35 mouse cellular contexts compared by ENCODE assay signal in genomic region chr2:172177371-172177770, GRCm38 (mm10).
"Had no signal": no experiment of that assay in that cellular context is flagged by ENCODE, and none has a peak within 500 bp of the region (broad histone marks: within the 10 kb centered on the region; RNA-seq: fewer than 3 reads in every experiment).

No protein-coding gene starts in this region.

- H3K4me2 ChIP-seq: heart, embryonic 11.5 days; heart, embryonic 12.5 days; heart, embryonic 13.5 days; heart, embryonic 15.5 days; hindbrain, embryonic 12.5 days; hindbrain, embryonic 13.5 days; hindbrain, embryonic 14.5 days; hindbrain, embryonic 15.5 days; intestine, embryonic 15.5 days; kidney, embryonic 15.5 days had no signal

- ATAC-seq: hindbrain, embryonic 16.5 days; hindbrain, postnatal 0 days; inflammation-experienced regulatory T-cells, adult 6 months; intestine, embryonic 15.5 days; intestine, embryonic 16.5 days had no signal

- H3K4me1 ChIP-seq: heart, embryonic 10.5 days; heart, embryonic 12.5 days; heart, embryonic 13.5 days; heart, embryonic 15.5 days; hindbrain, embryonic 10.5 days; hindbrain, embryonic 12.5 days; hindbrain, embryonic 13.5 days; hindbrain, embryonic 15.5 days; intestine, embryonic 15.5 days; kidney, embryonic 15.5 days had no signal

- H3K4me3 ChIP-seq: heart, embryonic 10.5 days; heart, embryonic 12.5 days; heart, embryonic 13.5 days; heart, embryonic 15.5 days; hindbrain, embryonic 10.5 days; hindbrain, embryonic 12.5 days; hindbrain, embryonic 13.5 days; hindbrain, embryonic 15.5 days; intestine, embryonic 15.5 days; kidney, embryonic 15.5 days; layer of hippocampus, adult 2 months; left cerebral cortex, adult 2 months had no signal

- DNase-seq: heart, postnatal 10 days; heart, postnatal 14 days; heart, postnatal 36 days; heart, postnatal 4 days; kidney, adult 11 months; kidney, adult 18-20 months; kidney, adult 2 months; kidney, adult 8-10 months; kidney, adult 9 months; kidney, postnatal 10 days; kidney, postnatal 14 days; kidney, postnatal 25 days; kidney, postnatal 36 days; kidney, postnatal 4 days; layer of hippocampus, adult 9-11 months; layer of hippocampus, postnatal 36 days had no signal

- H3K36me3 ChIP-seq: heart, embryonic 10.5 days; heart, embryonic 12.5 days; heart, embryonic 13.5 days; heart, embryonic 15.5 days; hindbrain, embryonic 10.5 days; hindbrain, embryonic 12.5 days; hindbrain, embryonic 13.5 days; hindbrain, embryonic 15.5 days; intestine, embryonic 15.5 days; kidney, embryonic 15.5 days had no signal

- H3K27ac ChIP-seq: heart, embryonic 10.5 days; heart, embryonic 13.5 days; heart, embryonic 15.5 days; hindbrain, embryonic 10.5 days; hindbrain, embryonic 12.5 days; hindbrain, embryonic 13.5 days; hindbrain, embryonic 14.5 days; hindbrain, embryonic 15.5 days; hindbrain, postnatal 0 days; intestine, embryonic 15.5 days; kidney, embryonic 15.5 days; kidney, postnatal 0 days; layer of hippocampus, adult 2 months; left cerebral cortex, adult 2 months had no signal

- H3K9me3 ChIP-seq: heart, embryonic 10.5 days; heart, embryonic 15.5 days; hindbrain, embryonic 10.5 days; hindbrain, embryonic 12.5 days; hindbrain, embryonic 13.5 days; hindbrain, embryonic 15.5 days; intestine, embryonic 15.5 days; kidney, embryonic 15.5 days had no signal

- H3K9ac ChIP-seq: heart, embryonic 12.5 days; heart, embryonic 13.5 days; heart, embryonic 15.5 days; hindbrain, embryonic 12.5 days; hindbrain, embryonic 13.5 days; hindbrain, embryonic 14.5 days; hindbrain, embryonic 15.5 days; intestine, embryonic 15.5 days; kidney, embryonic 15.5 days had no signal

- H3K27me3 ChIP-seq: heart, embryonic 12.5 days; heart, embryonic 13.5 days; heart, embryonic 15.5 days; hindbrain, embryonic 12.5 days; hindbrain, embryonic 13.5 days; hindbrain, embryonic 15.5 days; intestine, embryonic 15.5 days; kidney, embryonic 15.5 days had no signal
